In genomic region chr14:75493555-75494194, GRCm38 (mm10) we compare ENCODE assay signal across 29 mouse cellular contexts. TPM values are rescaled to one million over a fixed set of nuclear protein-coding genes. Genes with fewer than 3 reads are reported as not detected.
DNase-seq lines count a peak whose midpoint lies in the region; ATAC-seq and TF ChIP-seq lines count a peak whose summit lies in the region.
"Had no signal": no experiment of that assay in that cellular context is flagged by ENCODE, and none has a peak within 500 bp of the region (broad histone marks: within the 10 kb centered on the region; RNA-seq: fewer than 3 reads in every experiment).

No protein-coding gene starts in this region.

- ATAC-seq in hindbrain, embryonic 11.5 days (ENCODE audit: low FRiP score) = no peak
- ATAC-seq in midbrain, embryonic 16.5 days = no peak
- 0 out of 2 replicates have a peak, but pooled peaks have one; percentile 20 for ATAC-seq in megakaryocyte progenitor cell, adult 5-6 weeks (replicated peaks; ENCODE audit: poor library complexity)
- no peak for ATAC-seq in intestine, postnatal 0 days
- ATAC-seq: intestine, embryonic 16.5 days; midbrain, embryonic 15.5 days; Patski had no signal

- WGBS in hindbrain, embryonic 10.5 days = 89% methylated on average over 14 of the region's 14 CpGs
- WGBS in hindbrain, embryonic 11.5 days = 92% methylated on average over 14 of the region's 14 CpGs
- 92% methylated on average over 14 of the region's 14 CpGs for WGBS in midbrain, embryonic 10.5 days
- WGBS in midbrain, embryonic 16.5 days = 81% methylated on average over 14 of the region's 14 CpGs
- 78% methylated on average over 14 of the region's 14 CpGs for WGBS in intestine, postnatal 0 days
- 84% methylated on average over 14 of the region's 14 CpGs for WGBS in lung, adult 2 months

- H3K4me2 ChIP-seq in hindbrain, embryonic 11.5 days (replicated peaks; ENCODE audit: low read depth, low read length) = no peak overlapping the region
- no peak overlapping the region for H3K4me2 ChIP-seq in midbrain, embryonic 16.5 days (ENCODE audit: low read length)
- H3K4me2 ChIP-seq in intestine, postnatal 0 days (replicated peaks; ENCODE audit: low read depth) = no peak overlapping the region
- H3K4me2 ChIP-seq: embryonic facial prominence, embryonic 13.5 days; limb, embryonic 13.5 days; liver, embryonic 11.5 days; midbrain, embryonic 15.5 days had no signal

- H3K27me3 ChIP-seq in hindbrain, embryonic 10.5 days (ENCODE audit: insufficient read depth, poor library complexity, severe bottlenecking) = peaks cover 29% of the 10 kb centered on the region
- H3K27me3 ChIP-seq in hindbrain, embryonic 11.5 days (ENCODE audit: control insufficient read depth, insufficient read depth, low read length) = no peaks in the 10 kb centered on the region
- H3K27me3 ChIP-seq in midbrain, embryonic 10.5 days (ENCODE audit: low read depth, poor library complexity, severe bottlenecking) = peaks cover 70% of the 10 kb centered on the region
- H3K27me3 ChIP-seq in midbrain, embryonic 16.5 days (ENCODE audit: control insufficient read depth, insufficient read depth, low read depth, low read length) = no peaks in the 10 kb centered on the region
- no peaks in the 10 kb centered on the region for H3K27me3 ChIP-seq in intestine, postnatal 0 days (replicated peaks; ENCODE audit: control insufficient read depth, insufficient read depth, low read length)
- H3K27me3 ChIP-seq: embryonic facial prominence, embryonic 13.5 days; limb, embryonic 13.5 days; megakaryocyte, embryonic 14.5 days; midbrain, embryonic 15.5 days had no signal

- TF ChIP-seq CTCF in intestine, postnatal 0 days (IDR thresholded peaks at IDR 0.05; ENCODE audit: low read depth) = no peak
- TF ChIP-seq CTCF in lung, adult 2 months (IDR thresholded peaks at IDR 0.05; ENCODE audit: insufficient read depth, low read length) = no peak

- no peak overlapping the region for H3K4me3 ChIP-seq in hindbrain, embryonic 10.5 days
- H3K4me3 ChIP-seq in hindbrain, embryonic 11.5 days (ENCODE audit: low read depth, low read length) = no peak overlapping the region
- H3K4me3 ChIP-seq in midbrain, embryonic 10.5 days = no peak overlapping the region
- H3K4me3 ChIP-seq in midbrain, embryonic 16.5 days (ENCODE audit: low read depth, low read length) = no peak overlapping the region
- H3K4me3 ChIP-seq in intestine, postnatal 0 days (ENCODE audit: low read depth, low read length) = no peak overlapping the region
- H3K4me3 ChIP-seq in lung, adult 2 months (replicated peaks; ENCODE audit: extremely low read depth, low read depth, low read length) = no peak overlapping the region
- H3K4me3 ChIP-seq: embryonic facial prominence, embryonic 13.5 days; limb, embryonic 13.5 days; megakaryocyte, embryonic 14.5 days; midbrain, embryonic 15.5 days had no signal

- no peak for TF ChIP-seq POLR2A in lung, adult 2 months (IDR thresholded peaks at IDR 0.05; ENCODE audit: borderline replicate concordance, extremely low read depth, low read depth, low read length)

- no peaks in the 10 kb centered on the region for H3K36me3 ChIP-seq in hindbrain, embryonic 10.5 days
- no peaks in the 10 kb centered on the region for H3K36me3 ChIP-seq in hindbrain, embryonic 11.5 days (ENCODE audit: control insufficient read depth, insufficient read depth, low read length)
- H3K36me3 ChIP-seq in midbrain, embryonic 10.5 days = no peaks in the 10 kb centered on the region
- no peaks in the 10 kb centered on the region for H3K36me3 ChIP-seq in midbrain, embryonic 16.5 days (ENCODE audit: control insufficient read depth, insufficient read depth, low read length)
- no peaks in the 10 kb centered on the region for H3K36me3 ChIP-seq in intestine, postnatal 0 days (ENCODE audit: control insufficient read depth, insufficient read depth)
- H3K36me3 ChIP-seq: embryonic facial prominence, embryonic 13.5 days; limb, embryonic 13.5 days; midbrain, embryonic 15.5 days had no signal

- H3K9ac ChIP-seq in hindbrain, embryonic 11.5 days (ENCODE audit: low read depth, low read length) = no peak overlapping the region
- no peak overlapping the region for H3K9ac ChIP-seq in midbrain, embryonic 16.5 days (ENCODE audit: low read depth, low read length)
- H3K9ac ChIP-seq in intestine, postnatal 0 days (ENCODE audit: low read depth, low read length) = no peak overlapping the region
- H3K9ac ChIP-seq: embryonic facial prominence, embryonic 13.5 days; limb, embryonic 13.5 days; midbrain, embryonic 15.5 days had no signal

- peak overlapping the region; percentile 53; the same call in 1 of the 2 replicates for H3K27ac ChIP-seq in hindbrain, embryonic 10.5 days
- H3K27ac ChIP-seq in hindbrain, embryonic 11.5 days (ENCODE audit: low read depth, low read length) = no peak overlapping the region
- H3K27ac ChIP-seq in midbrain, embryonic 10.5 days (replicated peaks) = peak overlapping the region; percentile 55; the same call in 1 of the 2 replicates
- H3K27ac ChIP-seq in midbrain, embryonic 16.5 days (ENCODE audit: low read length) = no peak overlapping the region
- no peak overlapping the region for H3K27ac ChIP-seq in intestine, postnatal 0 days (ENCODE audit: low read depth, low read length)
- H3K27ac ChIP-seq: embryonic facial prominence, embryonic 13.5 days; limb, embryonic 13.5 days; midbrain, embryonic 15.5 days; stomach, postnatal 0 days had no signal

- H3K4me1 ChIP-seq in hindbrain, embryonic 10.5 days (replicated peaks) = peaks cover 34% of the 10 kb centered on the region
- H3K4me1 ChIP-seq in hindbrain, embryonic 11.5 days (replicated peaks; ENCODE audit: control insufficient read depth, insufficient read depth, low read length) = no peaks in the 10 kb centered on the region; the same call in 1 of the 2 replicates
- peaks cover 28% of the 10 kb centered on the region for H3K4me1 ChIP-seq in midbrain, embryonic 10.5 days
- no peaks in the 10 kb centered on the region for H3K4me1 ChIP-seq in midbrain, embryonic 16.5 days (ENCODE audit: control insufficient read depth, insufficient read depth, low read length)
- no peaks in the 10 kb centered on the region for H3K4me1 ChIP-seq in intestine, postnatal 0 days (replicated peaks; ENCODE audit: control insufficient read depth, insufficient read depth, low read length)
- no peaks in the 10 kb centered on the region for H3K4me1 ChIP-seq in lung, adult 2 months (ENCODE audit: control insufficient read depth, insufficient read depth, low read length)
- H3K4me1 ChIP-seq: limb, embryonic 13.5 days; megakaryocyte, embryonic 14.5 days; midbrain, embryonic 15.5 days had no signal

- no peaks in the 10 kb centered on the region for H3K9me3 ChIP-seq in hindbrain, embryonic 10.5 days
- H3K9me3 ChIP-seq in hindbrain, embryonic 11.5 days (ENCODE audit: control insufficient read depth, low read length) = no peaks in the 10 kb centered on the region
- H3K9me3 ChIP-seq in midbrain, embryonic 10.5 days (replicated peaks) = no peaks in the 10 kb centered on the region
- H3K9me3 ChIP-seq in midbrain, embryonic 16.5 days (replicated peaks; ENCODE audit: control insufficient read depth, low read length, poor library complexity, severe bottlenecking) = no peaks in the 10 kb centered on the region
- H3K9me3 ChIP-seq in intestine, postnatal 0 days (ENCODE audit: control insufficient read depth) = no peaks in the 10 kb centered on the region
- H3K9me3 ChIP-seq: embryonic facial prominence, embryonic 13.5 days; limb, embryonic 13.5 days; midbrain, embryonic 15.5 days had no signal

- no peak for DNase-seq in hindbrain, embryonic 10.5 days (ENCODE audit: low spot score)
- no peak for DNase-seq in hindbrain, embryonic 11.5 days (ENCODE audit: low spot score)
- no peak for DNase-seq in midbrain, embryonic 10.5 days (ENCODE audit: low spot score)
- no peak for DNase-seq in lung, adult 2 months
- DNase-seq: adrenal gland, postnatal 10 days; cerebellum, adult 11-12 months; cerebellum, adult 9-11 months; embryo, embryonic 11 days; gastrocnemius, postnatal 14 days; heart, postnatal 14 days; kidney, postnatal 25 days; lung, postnatal 36 days; right cerebral cortex, postnatal 4 days; thymus, adult 2 months; thymus, postnatal 36 days had no signal

RNA-seq across cellular contexts. Expression of gene Siah3, which starts 37.9 kb away (rescaled TPM):
- 0.34 and 1.2 TPM in 2 replicates for polyA plus RNA-seq in hindbrain, embryonic 10.5 days (2016; fragmentation: Nextera tagmentation; extraction: Ambion mirVana)
- polyA plus RNA-seq in hindbrain, embryonic 11.5 days (2014; fragmentation: Nextera tagmentation; extraction: Ambion mirVana) = 2.2 and 2.4 TPM in 2 replicates
- polyA plus RNA-seq in midbrain, embryonic 10.5 days (2016; fragmentation: Nextera tagmentation; extraction: Ambion mirVana) = 0.33 and 0.66 TPM in 2 replicates
- polyA plus RNA-seq in midbrain, embryonic 16.5 days (2015; fragmentation: Nextera tagmentation; extraction: Ambion mirVana) = 2.7 and 3.0 TPM in 2 replicates
- total RNA-seq in megakaryocyte progenitor cell, adult 5-6 weeks (2015) = not detected in 2 replicates
- total RNA-seq in megakaryocyte progenitor cell, adult 5-6 weeks (2017) = not detected in 2 replicates
- not detected in 2 replicates for polyA plus RNA-seq in intestine, postnatal 0 days (2015; fragmentation: Nextera tagmentation; extraction: Ambion mirVana)
- polyA plus RNA-seq in lung, adult 2 months (2012; rRNA removed) = 0.04 TPM in 1 of 2 replicates, not detected in the other
- total RNA-seq: granulocyte monocyte progenitor cell, adult 5-6 weeks had no signal
- polyA plus RNA-seq: heart, embryonic 14.5 days; lung, embryonic 16.5 days; Patski; stomach, postnatal 0 days had no signal

Comparison
In these comparisons a context has a peak if more than half of its experiments do, and no peak if none do; other contexts are left out.
1. H3K27ac ChIP-seq: peak in hindbrain, embryonic 10.5 days (single experiment) and midbrain, embryonic 10.5 days (single experiment); none in hindbrain, embryonic 11.5 days (single experiment), midbrain, embryonic 16.5 days (single experiment) and intestine, postnatal 0 days (single experiment).